Mouse (Mus musculus) forebrain, postnatal 0 days (tissue): ENCODE measurements around the gene Cpt2. TPM values are rescaled to one million over a fixed set of nuclear protein-coding genes. Genes with fewer than 3 reads are reported as not detected.

Experiments
- ATAC-seq: fragments of 200-750 bp; cut with Nextera tagmentation; 2 replicates; pipeline ENCODE4 v1.8.0; 2017; ENCODE audit warnings: mild to moderate bottlenecking, moderate library complexity
- DNase-seq: peaks from one replicate; pipeline ENCODE4 v3.0.0-alpha.2; 2015
- H3K27ac ChIP-seq: fragments of 300-500 bp; sonication (generic); 2 replicates; pipeline ENCODE4 v1.5.1; 2014; ENCODE audit warnings: low read depth, mild to moderate bottlenecking, antibody characterized with exemption, low read length, moderate library complexity, mixed read lengths
- H3K27me3 ChIP-seq: fragments of 300-500 bp; sonication (generic); 2 replicates; pipeline ENCODE4 v1.6.1; 2014; ENCODE audit warnings: mild to moderate bottlenecking, low read length, mixed read lengths; ENCODE audit not compliant: insufficient read depth
- H3K36me3 ChIP-seq: fragments of 300-500 bp; sonication (generic); 2 replicates; pipeline ENCODE4 v1.6.1; 2014; ENCODE audit warnings: mild to moderate bottlenecking, moderate library complexity; ENCODE audit not compliant: insufficient read depth
- H3K4me1 ChIP-seq: fragments of 300-500 bp; sonication (generic); 2 replicates; pipeline ENCODE4 v1.6.1; 2014; ENCODE audit warnings: antibody characterized with exemption; ENCODE audit not compliant: insufficient read depth
- H3K4me2 ChIP-seq: fragments of 300-500 bp; sonication (generic); 2 replicates; pipeline ENCODE4 v1.6.1; 2014; ENCODE audit warnings: low read depth, mild to moderate bottlenecking, moderate library complexity
- H3K4me3 ChIP-seq: fragments of 300-500 bp; sonication (generic); 2 replicates; pipeline ENCODE4 v1.5.1; 2014; ENCODE audit warnings: low read depth, low read length, mixed read lengths
- H3K9ac ChIP-seq: fragments of 300-500 bp; sonication (generic); 2 replicates; pipeline ENCODE4 v1.6.1; 2014; ENCODE audit warnings: mild to moderate bottlenecking
- H3K9me3 ChIP-seq: fragments of 300-500 bp; sonication (generic); 2 replicates; pipeline ENCODE4 v1.6.1; 2016; ENCODE audit warnings: low read length
- CTCF ChIP-seq: sonication (generic); IDR thresholded peaks from 2 replicates; pipeline ENCODE4 v1.5.1; 2016; ENCODE audit warnings: antibody characterized with exemption, control low read depth, low read depth
- WGBS: fragments of 180-500 bp; shearing (Covaris S2); extraction: QIAGEN DNeasy Blood & Tissue Kit; methylation state at CpG from one replicate; pipeline ENCODE4 v1.1.7; 2014; 5-methylcytosine and 5-hydroxymethylcytosine counted together
- polyA plus RNA-seq: library from polyadenylated mRNA; unstranded; fragments of >200 nt; fragmentation: Nextera tagmentation; extraction: Ambion mirVana; gene quantifications from 2 replicates; pipeline ENCODE4 v1.2.1, GENCODE M21; 2015
- total RNA-seq: library from RNA; depleted of rRNA; stranded (reverse); fragments of >200 nt; gene quantifications from 2 replicates; pipeline ENCODE4 v1.2.3, GENCODE M21; 2014; rRNA removed

The Cpt2 gene
- total RNA-seq (5.5 and 9.5 TPM in 2 replicates), polyA plus RNA-seq (8.8 and 9.7 TPM in 2 replicates)

DNA sequence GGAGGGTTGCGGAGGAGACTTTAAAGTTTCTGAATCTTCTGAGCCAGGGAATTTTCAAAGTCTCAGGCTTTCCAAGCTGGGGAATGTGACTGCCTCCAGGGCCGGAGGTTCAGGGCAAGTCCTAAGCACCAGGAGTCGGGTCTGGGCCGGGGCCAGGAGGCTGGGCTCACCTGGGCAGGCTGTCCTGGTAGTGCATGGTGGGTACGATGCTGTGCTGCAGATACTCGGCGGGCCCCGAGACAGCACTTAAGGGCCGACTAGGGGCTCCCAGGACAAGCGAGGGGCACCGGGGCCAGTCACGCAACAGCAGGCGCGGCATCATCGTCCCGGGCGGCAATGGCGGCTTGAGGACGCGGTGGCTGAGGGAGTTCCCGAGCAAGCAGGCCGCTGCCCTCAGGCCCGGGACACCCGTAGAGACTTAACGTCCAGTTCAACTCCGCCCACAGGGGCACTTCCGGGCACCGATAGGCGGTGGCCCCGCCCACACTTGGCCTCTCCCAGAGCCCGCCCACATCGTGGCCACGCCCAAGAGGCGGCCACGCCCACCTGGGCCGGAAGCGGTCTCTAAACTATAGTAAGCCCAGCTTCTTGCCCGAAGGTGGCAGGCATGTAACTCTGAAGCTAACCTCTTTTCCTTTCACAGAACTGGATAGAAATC, at the start of gene Cpt2:
Cpt2 (minus strand) TSS at position 466 of the 658 bp plus-strand sequence.
- ATAC-seq (peak; percentile 95), DNase-seq (peak; percentile 87)
- H3K4me3 ChIP-seq: peak within 1 kb of the TSS; percentile 64
- 2% methylated on average over 38 of the region's 38 CpGs for WGBS
- peak within 1 kb of the TSS; percentile 62; the same call in 1 of the 2 replicates for H3K27ac ChIP-seq
- no peaks in the 10 kb centered on the region for H3K27me3 ChIP-seq
- peak within 1 kb of the TSS; percentile 89 for H3K4me2 ChIP-seq
- H3K9me3 ChIP-seq: no peaks in the 10 kb centered on the region
- H3K9ac ChIP-seq: peak within 1 kb of the TSS; percentile 73
- no peaks in the 10 kb centered on the region for H3K36me3 ChIP-seq
- H3K4me1 ChIP-seq: no peaks in the 10 kb centered on the region
- TF ChIP-seq CTCF: peak; percentile 29

- DNase-seq (no peak), ATAC-seq (no peak)
- Histone ChIP-seq H3K27me3 (no peaks in the 10 kb centered on the region), H3K27ac (no peak overlapping the region), H3K9me3 (no peaks in the 10 kb centered on the region), H3K4me1 (no peaks in the 10 kb centered on the region; the same call in 1 of the 2 replicates), H3K9ac (no peak overlapping the region), H3K4me3 (no peak overlapping the region), H3K36me3 (no peaks in the 10 kb centered on the region), H3K4me2 (no peak overlapping the region)
- WGBS: 82% methylated on average over 1 of the region's 1 CpGs
- TF ChIP-seq CTCF: no peak
Measured at GRCm38 (mm10) chr4:107971162-107971561, 47.8 kb upstream of the Cpt2 start.

DNA sequence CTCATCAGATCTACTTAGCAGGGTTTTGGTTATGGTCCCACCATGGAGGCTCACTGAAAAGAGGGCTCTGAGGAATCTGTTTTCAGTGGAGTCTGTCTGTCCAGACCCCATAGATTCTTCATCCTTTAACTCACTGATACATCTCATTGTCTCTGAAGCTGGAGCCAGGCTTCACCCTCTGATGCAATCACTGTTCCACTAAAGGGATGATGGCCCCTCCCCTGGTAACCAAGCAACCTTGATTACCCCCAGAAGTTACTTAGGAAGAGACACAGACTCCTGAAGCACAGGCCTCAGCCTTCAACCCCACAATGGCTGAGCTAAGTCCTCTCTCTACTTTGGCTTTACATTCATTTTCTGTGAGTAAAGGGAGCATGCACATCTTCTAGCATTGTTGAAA, 46.4 kb upstream of the Cpt2 start:
- no peak for TF ChIP-seq CTCF
- H3K9ac ChIP-seq: no peak overlapping the region
- DNase-seq: no peak
- H3K4me3 ChIP-seq: no peak overlapping the region
- H3K9me3 ChIP-seq: no peaks in the 10 kb centered on the region
- H3K36me3 ChIP-seq: no peaks in the 10 kb centered on the region
- H3K4me2 ChIP-seq: no peak overlapping the region
- H3K4me1 ChIP-seq: no peaks in the 10 kb centered on the region; the same call in 1 of the 2 replicates
- no peak overlapping the region for H3K27ac ChIP-seq
- ATAC-seq: no peak
- no peaks in the 10 kb centered on the region for H3K27me3 ChIP-seq

DNA sequence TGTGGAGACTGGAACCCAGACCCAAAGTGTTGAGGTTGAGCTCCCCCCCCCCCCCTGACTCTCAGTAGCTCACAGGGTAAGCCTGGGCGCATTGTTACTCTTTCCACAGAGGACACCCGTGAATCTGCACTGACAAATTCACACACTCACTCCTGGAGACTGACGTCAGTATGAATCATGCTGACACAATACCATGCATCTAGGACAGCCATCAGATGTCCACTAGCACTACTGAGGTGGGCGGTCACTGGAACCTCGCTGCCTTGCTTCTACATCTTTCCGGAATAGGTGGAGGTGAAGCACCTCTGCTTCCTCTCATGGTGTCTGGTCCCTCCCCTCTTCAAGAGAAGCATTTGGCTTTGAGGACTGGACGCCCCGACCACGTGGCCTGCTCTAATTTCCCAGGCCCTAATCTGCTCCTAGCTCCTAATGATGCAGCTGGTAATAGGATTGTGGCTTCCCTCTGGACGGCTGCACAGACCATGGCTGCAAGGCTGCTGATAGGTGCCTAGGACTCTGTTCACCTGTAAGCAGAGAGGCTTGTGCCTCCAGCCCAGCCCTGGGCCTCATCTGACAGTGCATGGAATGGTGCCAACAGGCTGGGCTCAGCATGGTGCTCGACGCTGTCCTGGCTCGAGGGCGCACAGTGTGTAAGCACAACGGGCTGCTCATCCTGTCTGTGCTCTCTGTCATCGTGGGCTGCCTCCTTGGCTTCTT, 44.7 kb upstream of the Cpt2 start, which contains the start of gene Slc1a7:
Slc1a7 (plus strand) TSS at position 367 of the 717 bp plus-strand sequence.
- no peaks in the 10 kb centered on the region for H3K36me3 ChIP-seq
- no peak within 1 kb of the TSS for H3K27ac ChIP-seq
- no peaks in the 10 kb centered on the region for H3K9me3 ChIP-seq
- no peak for ATAC-seq
- no peaks in the 10 kb centered on the region for H3K4me1 ChIP-seq
- 71% methylated on average over 16 of the region's 16 CpGs for WGBS
- H3K4me2 ChIP-seq: no peak within 1 kb of the TSS
- no peak within 1 kb of the TSS for H3K4me3 ChIP-seq
- no peaks in the 10 kb centered on the region for H3K27me3 ChIP-seq
- DNase-seq: no peak
- no peak within 1 kb of the TSS for H3K9ac ChIP-seq
- TF ChIP-seq CTCF: no peak

GRCm38 (mm10) chr4:107966416-107967109, 43.2 kb upstream of the Cpt2 start:
- H3K9me3 ChIP-seq: no peaks in the 10 kb centered on the region
- ATAC-seq (no peak), DNase-seq (no peak)
- H3K36me3 ChIP-seq: no peaks in the 10 kb centered on the region
- no peak overlapping the region for H3K4me3 ChIP-seq
- H3K9ac ChIP-seq: no peak overlapping the region
- H3K27ac ChIP-seq: no peak overlapping the region
- H3K4me1 ChIP-seq: no peaks in the 10 kb centered on the region
- H3K4me2 ChIP-seq: no peak overlapping the region
- TF ChIP-seq CTCF: no peak
- WGBS: 54% methylated on average over 5 of the region's 5 CpGs
- no peaks in the 10 kb centered on the region for H3K27me3 ChIP-seq

DNA sequence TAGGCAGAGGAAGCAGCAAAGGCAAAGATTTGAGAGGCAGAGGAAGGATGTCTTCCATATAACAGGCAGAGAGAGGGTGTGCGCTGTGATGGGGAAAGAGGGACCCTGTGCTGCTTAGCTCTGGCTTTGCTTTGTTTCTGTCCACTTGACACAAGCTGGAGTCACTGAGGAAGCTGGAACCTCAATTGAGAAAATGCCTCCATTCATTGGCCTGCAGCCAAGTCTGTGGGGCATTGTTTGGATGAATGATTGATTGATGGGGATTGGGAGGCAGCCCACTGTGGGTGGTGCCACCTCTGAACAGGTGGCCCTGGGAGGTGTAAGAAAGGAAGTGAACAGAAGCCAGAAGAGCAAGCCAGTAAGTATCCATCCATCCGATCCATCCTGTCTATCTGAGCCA, 39.4 kb upstream of the Cpt2 start:
- TF ChIP-seq CTCF: no peak
- H3K9ac ChIP-seq: no peak overlapping the region
- DNase-seq (no peak), ATAC-seq (no peak)
- H3K36me3 ChIP-seq: no peaks in the 10 kb centered on the region
- 57% methylated on average over 2 of the region's 2 CpGs for WGBS
- H3K4me2 ChIP-seq: no peak overlapping the region
- H3K9me3 ChIP-seq: no peaks in the 10 kb centered on the region
- no peak overlapping the region for H3K27ac ChIP-seq
- no peaks in the 10 kb centered on the region for H3K27me3 ChIP-seq
- H3K4me1 ChIP-seq: no peaks in the 10 kb centered on the region
- H3K4me3 ChIP-seq: no peak overlapping the region
